Mouse (Mus musculus): ENCODE measurements around the gene Speer4f2.
"Not testable (repeated sequence)": the region's sequence is repeated elsewhere in the genome, so short reads cannot be mapped to it uniquely, and the experiment has no call there.

The Speer4f2 gene

GRCm38 (mm10) chr5:17372880-17373279 lies at the start of gene Speer4f2:
Gene Speer4f2, plus strand, starts transcription at chr5:17373180.
- not testable (repeated sequence) for DNase-seq (ENCODE audit: low spot score)

GRCm38 (mm10) chr5:17328946-17329566 lies 43.9 kb upstream of the Speer4f2 start:
- no peak for DNase-seq (ENCODE audit: low spot score)

GRCm38 (mm10) chr5:17334836-17335235 lies 38.1 kb upstream of the Speer4f2 start:
- DNase-seq (ENCODE audit: low spot score) = no peak

GRCm38 (mm10) chr5:17345741-17346140 lies 27.2 kb upstream of the Speer4f2 start:
- not testable (repeated sequence) for DNase-seq (ENCODE audit: low spot score)

- no peak for DNase-seq (ENCODE audit: low spot score)
These were observed 13.5 kb upstream of the Speer4f2 start for GRCm38 (mm10) chr5:17359394-17359999.

- DNase-seq (ENCODE audit: low spot score) = no peak
These were observed 16.9 kb downstream of the Speer4f2 start for GRCm38 (mm10) chr5:17389926-17390325.

DNA sequence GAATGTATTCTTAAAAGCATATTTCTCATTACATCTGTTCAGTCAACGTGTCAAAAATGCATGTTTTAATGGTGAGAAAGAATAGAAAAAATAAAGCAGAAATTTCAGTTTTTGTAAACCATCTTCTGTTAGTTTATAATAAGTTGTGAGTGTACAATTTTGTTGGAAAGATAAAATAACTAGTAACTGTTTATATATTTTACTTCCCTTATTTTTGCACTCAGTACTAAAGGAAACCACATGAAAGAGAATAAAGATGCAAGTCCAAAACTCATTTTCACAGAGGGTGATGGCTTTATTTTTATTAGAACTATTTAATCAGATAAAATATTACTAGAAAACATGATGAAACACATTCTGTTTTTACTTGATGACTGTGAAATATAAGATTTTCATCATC lies 18.2 kb downstream of the Speer4f2 start:
- DNase-seq (ENCODE audit: low spot score) = no peak

GRCm38 (mm10) chr5:17400571-17400970 lies 27.6 kb downstream of the Speer4f2 start:
- no peak for DNase-seq (ENCODE audit: low spot score)

GRCm38 (mm10) chr5:17401206-17402077 lies 28.5 kb downstream of the Speer4f2 start:
- DNase-seq (ENCODE audit: low spot score) = no peak

DNA sequence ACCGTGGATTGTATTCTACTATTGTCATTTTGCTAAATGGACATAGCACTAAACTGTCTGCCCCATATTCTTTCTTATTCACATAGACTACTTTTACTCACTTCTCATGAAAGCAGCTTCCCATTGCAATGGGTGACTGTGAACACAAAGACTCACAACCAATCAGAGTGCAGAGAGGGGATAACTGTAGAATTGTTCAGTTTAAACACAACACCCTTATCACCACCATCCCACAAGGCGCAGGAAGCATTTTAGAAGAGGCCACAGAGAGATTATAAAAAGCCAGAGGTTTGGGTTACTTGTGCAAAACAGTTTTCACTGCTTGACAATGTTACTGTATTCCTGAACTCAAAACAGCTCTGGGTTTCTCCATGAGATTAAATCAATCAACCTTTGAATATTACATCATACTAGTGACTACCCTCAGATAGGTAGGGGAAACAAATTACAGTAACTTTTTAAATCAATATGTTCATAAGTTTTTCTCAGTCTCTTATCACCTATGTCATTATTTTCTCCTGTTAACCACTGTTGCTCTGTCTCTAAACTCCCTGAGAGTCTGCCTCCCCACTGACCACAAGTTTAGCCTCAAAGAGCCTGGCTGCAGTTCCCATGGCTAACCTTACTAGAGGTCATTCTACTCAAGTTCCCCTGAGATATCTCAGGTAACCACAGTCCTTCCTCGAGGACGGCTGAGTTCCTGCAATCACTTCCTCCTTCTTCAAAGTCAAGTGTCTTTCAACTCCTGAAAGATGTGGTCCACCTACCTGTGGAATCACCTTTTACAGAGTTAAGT lies 29.5 kb downstream of the Speer4f2 start:
- no peak for DNase-seq (ENCODE audit: low spot score)

DNA sequence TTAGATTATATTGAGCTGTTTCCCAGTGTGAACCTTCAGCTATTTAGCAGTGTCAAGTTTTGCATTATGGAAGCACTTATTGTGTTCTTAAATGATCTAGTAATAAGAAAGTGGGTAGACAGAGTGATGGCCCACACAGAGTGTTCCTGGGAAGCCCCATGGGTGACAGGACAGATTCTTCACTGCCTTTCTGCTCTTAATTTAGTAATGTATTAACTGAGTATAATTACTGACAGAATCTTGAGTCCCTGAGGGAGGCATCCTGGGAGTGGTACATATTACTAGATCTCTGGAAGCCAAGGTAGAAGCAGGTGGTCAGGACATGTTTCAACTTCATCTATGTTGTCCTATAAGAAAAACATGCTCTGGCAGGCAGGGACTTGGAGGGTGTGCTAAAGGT lies 30.6 kb downstream of the Speer4f2 start:
- no peak for DNase-seq (ENCODE audit: low spot score)

- no peak for DNase-seq (ENCODE audit: low spot score)
These were observed 36.1 kb downstream of the Speer4f2 start for GRCm38 (mm10) chr5:17408924-17409660.

DNA sequence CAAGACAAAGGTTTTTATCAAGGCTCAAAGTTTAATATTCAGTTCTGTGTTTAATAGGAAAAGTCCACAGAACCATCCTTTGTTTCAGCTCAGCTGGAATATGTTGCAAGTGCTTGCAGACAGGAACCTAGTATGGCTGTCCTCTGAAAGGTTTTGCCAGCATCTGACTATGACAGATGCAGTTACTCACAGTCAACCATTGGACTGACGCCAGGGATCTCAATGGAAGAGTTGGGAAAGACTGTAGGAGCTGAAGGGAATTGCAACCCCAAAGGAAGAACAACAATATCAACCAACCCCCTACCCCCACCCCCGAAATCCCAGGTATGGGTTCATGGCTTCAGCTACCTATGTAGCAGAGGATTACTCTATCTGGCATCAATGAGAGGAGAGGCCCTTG lies 44.2 kb downstream of the Speer4f2 start:
- no peak for DNase-seq (ENCODE audit: low spot score)

GRCm38 (mm10) chr5:17419215-17419820 lies 46.3 kb downstream of the Speer4f2 start:
- DNase-seq (ENCODE audit: low spot score) = no peak

GRCm38 (mm10) chr5:17419921-17420320 lies 46.9 kb downstream of the Speer4f2 start:
- DNase-seq (ENCODE audit: low spot score) = no peak

DNA sequence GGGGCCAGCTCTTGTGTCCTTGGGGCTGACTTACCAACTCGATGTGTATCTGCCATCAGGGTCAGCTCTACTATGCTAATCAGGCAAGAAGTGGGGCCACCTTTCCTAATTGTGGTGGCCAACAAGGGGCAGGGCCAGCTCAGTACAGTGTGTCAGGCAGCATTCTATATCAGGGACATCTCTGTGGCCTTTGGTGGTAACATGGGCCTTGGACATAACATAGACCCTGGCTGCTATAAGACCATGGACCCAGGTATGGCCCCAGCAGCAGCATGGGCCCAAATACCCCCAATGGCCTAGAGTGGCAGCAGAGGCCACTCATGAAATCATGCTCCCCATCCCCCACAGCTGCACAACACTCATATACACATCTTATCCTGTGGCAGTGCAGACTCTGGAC lies 49.2 kb downstream of the Speer4f2 start:
- DNase-seq (ENCODE audit: low spot score) = no peak

DNA sequence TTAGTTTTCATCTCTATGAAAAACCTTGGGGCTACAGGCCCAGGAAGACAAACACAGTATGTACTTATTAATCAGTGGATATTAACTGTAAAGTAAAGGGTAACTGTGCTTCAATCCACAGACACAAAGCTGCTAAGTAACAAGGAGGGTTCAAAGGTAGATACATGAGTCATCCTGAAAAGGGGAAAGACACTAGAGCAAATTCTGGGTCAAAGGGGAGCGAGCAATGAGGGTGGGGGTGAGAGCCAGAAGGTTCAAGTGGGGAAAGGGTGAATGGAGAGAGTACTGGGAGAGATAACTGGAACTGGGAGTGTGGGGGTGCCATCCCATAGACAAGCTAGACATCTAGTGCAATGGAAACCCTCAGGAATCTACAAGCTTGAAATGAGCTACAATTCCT lies 54.0 kb downstream of the Speer4f2 start:
- no peak for DNase-seq (ENCODE audit: low spot score)
